Mouse (Mus musculus) cortical plate, adult 2 months (tissue): Measurements from ENCODE around the gene Unc45b.
"Not testable (repeated sequence)": the region's sequence is repeated elsewhere in the genome, so short reads cannot be mapped to it uniquely, and the experiment has no call there.

Source experiments
- CTCF ChIP-seq: fragments of 200-500 bp; IDR thresholded peaks from 2 replicates; pipeline ENCODE4 v1.5.1; 2011; ENCODE audit warnings: mild to moderate bottlenecking, control low read depth, low read length; ENCODE audit not compliant: insufficient read depth; ENCODE audit errors: extremely low read depth
- POLR2A ChIP-seq: fragments of 200-500 bp; IDR thresholded peaks from 2 replicates; pipeline ENCODE4 v1.6.1; 2011; ENCODE audit warnings: mild to moderate bottlenecking, low read length, control low read depth; ENCODE audit not compliant: insufficient read depth; ENCODE audit errors: extremely low read depth

GRCm38 (mm10) chr11:82931671-82932450 is 21.5 kb downstream of the Unc45b start:
- not testable (repeated sequence) for TF ChIP-seq CTCF, POLR2A
